Mouse (Mus musculus) cerebellum, adult 8-10 months (tissue): ENCODE results near the gene Zfp566.
"Not testable (repeated sequence)": the region's sequence is repeated elsewhere in the genome, so short reads cannot be mapped to it uniquely, and the experiment has no call there.

Source experiments
- DNase-seq: peaks from one replicate; pipeline ENCODE4 v3.0.0; 2022

Zfp566 gene

DNA sequence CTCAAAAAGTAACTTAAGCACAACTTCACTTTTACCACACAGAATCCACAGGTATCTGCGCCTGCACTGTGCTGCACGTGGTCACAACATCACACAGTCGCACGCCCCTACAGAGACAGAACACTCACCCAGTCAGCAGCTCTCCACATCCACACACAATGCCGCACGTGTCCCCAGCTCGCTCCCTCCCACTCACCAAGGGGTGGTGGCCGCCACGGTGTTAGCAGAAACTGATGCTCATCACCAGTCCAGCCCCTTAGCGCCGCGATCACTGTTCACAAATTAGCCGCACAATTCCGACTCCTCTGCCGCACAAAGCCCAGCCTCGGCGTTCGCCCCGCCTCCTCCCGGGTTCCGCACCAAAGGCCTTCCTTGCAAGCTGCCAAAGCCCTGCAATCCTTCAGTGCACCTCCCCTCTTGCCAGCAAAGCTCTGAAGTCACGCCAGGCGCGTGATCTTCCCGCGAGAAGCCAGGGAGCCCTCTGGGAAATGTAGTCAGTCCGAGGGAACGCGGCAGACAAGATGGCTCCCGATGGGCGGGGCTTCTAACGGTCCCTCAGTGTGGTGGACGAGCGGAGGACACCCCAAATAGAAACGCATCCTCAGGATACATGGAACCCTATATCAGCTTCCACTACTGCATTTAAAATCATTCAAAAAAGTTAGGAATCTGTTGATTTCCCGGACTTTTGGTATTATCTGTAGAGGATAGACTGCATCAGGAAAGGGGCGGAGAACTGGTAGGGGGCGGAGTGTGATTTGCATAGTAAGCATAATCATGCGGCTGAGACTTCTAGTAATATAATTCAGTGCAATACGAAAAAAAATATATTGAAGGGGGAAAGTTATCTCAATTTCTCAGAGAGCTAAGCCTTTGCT is at the start of gene Zfp566, which contains the start of gene Gm26920:
Gene Zfp566, minus strand, starts transcription at position 436 of the 878 bp plus-strand sequence.
Gene Gm26920, minus strand, starts transcription at position 319 of the 878 bp plus-strand sequence.
- peak; percentile 96 for DNase-seq

- no peak for DNase-seq
These were observed 46.5 kb upstream of the Zfp566 start for GRCm38 (mm10) chr7:30136826-30137225.

- no peak for DNase-seq
These were observed 42.1 kb upstream of the Zfp566 start for GRCm38 (mm10) chr7:30132396-30132795.

- no peak for DNase-seq
These were observed 39.6 kb upstream of the Zfp566 start for GRCm38 (mm10) chr7:30129900-30130299.

GRCm38 (mm10) chr7:30122188-30122530 is 31.8 kb upstream of the Zfp566 start:
- no peak for DNase-seq

GRCm38 (mm10) chr7:30121308-30122187 is 31.2 kb upstream of the Zfp566 start, which contains the start of gene Zfp382:
TSS of gene Zfp382 (plus strand) at chr7:30121942.
- DNase-seq, result peak; percentile 90

DNA sequence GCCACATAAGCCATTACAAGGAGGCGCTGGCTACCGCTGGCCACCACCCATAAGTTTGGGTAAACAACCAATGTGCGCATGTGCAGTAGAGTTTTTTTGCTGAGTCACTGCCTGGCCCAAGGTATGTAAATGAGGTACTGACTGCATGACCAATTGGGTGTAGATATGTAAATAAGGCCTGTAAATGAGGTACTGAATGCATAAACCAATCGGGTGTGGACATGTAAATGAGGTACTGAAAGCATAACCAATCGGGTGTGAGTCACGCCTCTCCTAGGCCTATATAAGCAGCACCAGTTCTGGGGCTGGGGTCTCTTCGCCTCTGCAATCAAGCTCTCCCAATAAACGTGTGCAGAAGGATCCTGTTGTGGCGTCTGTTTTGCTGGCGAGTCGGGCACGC is 27.6 kb upstream of the Zfp566 start:
- DNase-seq, result not testable (repeated sequence)

- DNase-seq, result no peak
These were observed 25.7 kb upstream of the Zfp566 start for GRCm38 (mm10) chr7:30116076-30116475.

DNA sequence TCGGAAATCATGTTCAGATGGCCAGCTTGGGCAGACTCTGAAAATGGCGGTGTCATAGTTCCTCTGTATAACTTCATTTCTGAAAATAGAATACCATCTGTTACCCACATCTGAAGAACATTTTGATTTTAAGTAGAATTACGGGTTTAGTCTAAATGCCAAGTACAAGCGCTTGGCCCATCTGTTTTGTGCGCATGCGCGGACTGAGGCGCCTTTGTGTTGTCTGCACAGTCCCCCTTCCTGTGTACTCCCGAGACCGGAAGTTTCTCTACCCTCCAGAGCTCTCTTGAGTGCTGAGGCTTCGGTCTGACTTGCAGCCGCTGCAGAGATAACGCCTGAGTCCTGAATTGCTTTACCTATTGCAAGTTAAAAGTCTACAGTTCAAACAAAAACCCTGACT is 9.0 kb upstream of the Zfp566 start:
- DNase-seq, result peak; percentile 68

- no peak for DNase-seq
These were observed 5.3 kb upstream of the Zfp566 start for GRCm38 (mm10) chr7:30095551-30096125.

DNA sequence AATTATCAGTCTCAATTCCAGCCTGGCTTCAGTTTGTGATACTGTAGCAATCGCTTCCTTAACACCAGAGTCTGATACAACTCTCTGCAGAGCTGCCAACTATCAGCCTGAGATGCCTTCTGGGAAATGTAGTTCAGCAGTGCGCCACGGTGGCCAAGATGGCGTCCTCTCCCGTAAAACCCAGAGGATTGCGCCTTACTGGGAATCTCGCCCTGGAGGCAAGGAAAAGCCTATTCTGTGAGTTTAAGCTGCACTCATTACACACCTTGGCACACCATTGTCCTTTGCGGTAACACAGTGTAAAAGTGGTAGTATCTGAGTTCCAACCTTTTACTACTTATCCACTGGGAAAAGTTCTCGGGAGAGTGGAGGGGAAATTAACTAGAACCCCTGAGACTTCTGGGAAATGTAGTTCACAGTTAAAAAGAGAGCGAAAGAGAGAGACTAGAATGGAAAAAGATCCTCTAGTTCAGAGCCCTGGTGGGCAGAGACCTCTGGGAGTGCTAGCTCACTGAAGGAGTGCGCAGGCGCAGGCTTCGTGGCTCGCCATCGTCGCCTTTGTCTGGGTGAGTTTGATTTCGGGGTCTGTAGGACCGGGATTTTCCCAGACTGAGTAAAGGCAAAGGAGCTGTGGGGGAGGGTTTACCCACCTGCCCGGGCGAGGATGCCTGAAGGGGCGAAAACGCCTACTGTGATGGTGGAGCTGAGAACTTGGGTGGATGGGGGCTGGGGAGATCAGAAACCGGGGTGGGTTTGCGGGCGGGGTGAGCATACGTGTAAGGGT is 4.5 kb upstream of the Zfp566 start, which contains the start of gene Zfp260:
Gene Zfp260, plus strand, starts transcription at position 132 of the 784 bp plus-strand sequence.
- DNase-seq, result peak; percentile 85

GRCm38 (mm10) chr7:30093918-30094415 is 3.6 kb upstream of the Zfp566 start:
- DNase-seq, result no peak

GRCm38 (mm10) chr7:30092666-30093065 is 2.3 kb upstream of the Zfp566 start:
- no peak for DNase-seq

GRCm38 (mm10) chr7:30090970-30091585 is 751 bp upstream of the Zfp566 start:
- DNase-seq, result no peak

DNA sequence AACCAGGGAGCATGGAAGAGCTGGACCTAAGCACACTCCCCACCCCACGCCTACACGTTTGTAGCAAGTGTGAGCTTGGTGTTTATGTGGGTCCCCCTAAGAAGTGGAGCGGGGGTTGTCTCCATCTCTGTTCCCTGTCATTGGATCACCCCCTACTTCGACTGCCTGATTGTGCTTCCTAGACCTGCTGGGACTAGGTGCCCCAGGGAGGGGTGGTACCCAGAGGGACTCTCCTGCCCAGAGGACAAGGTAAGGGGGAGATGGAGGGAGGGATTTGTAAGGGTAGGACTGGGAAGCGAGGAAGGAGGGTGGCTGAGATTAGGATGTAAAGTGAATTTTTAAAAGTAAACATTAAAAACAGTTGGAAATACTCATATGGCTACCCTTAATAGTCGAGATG is 922 bp downstream of the Zfp566 start:
- peak; percentile 25 for DNase-seq

- DNase-seq, result no peak
These were observed 3.8 kb downstream of the Zfp566 start for GRCm38 (mm10) chr7:30086524-30086923.

- DNase-seq, result peak; percentile 82
These were observed 17.9 kb downstream of the Zfp566 start, which contains the start of gene Zfp82 for GRCm38 (mm10) chr7:30072146-30073028. TSS of gene Zfp82 (minus strand) at chr7:30072900.

DNA sequence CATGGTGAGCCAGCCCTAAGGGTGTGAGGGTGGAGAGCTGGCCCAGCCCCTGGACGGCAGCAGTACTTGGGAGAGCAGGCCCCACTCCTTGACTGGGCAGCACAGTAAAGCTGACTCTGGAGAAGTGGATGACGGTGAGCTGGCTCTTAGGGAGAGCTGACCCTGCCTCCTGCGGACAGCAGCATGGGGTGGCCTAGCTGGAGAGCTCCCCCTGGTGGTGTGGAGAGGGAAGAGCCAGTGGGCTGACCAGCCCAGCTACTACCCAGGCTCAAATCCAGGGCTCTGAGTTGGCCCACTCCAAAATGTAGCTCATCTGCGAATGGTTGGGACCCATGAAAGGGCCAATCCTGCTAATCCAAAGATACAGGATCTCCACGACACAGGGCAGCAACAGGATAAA is 25.7 kb downstream of the Zfp566 start:
- no peak for DNase-seq

DNA sequence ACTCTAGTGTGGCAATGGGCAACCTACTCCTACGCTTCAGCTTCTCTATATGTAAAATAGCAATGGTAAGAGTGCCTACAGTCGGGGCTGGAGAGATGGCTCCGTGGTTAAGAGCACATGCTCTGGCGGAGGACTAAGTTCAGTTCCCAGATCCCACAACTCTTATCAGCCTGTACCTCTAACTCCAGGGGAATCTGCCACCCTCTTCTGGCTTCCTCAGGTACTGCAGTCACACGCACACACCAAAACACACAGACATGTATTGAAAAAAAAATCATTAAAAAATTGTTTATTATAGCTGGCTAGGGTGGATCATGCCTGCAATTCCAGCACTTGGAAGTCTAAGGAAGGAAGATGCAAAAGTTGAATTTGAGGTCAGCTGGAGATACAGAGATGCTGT is 27.8 kb downstream of the Zfp566 start:
- DNase-seq, result no peak

GRCm38 (mm10) chr7:30060341-30060740 is 30.0 kb downstream of the Zfp566 start:
- DNase-seq, result no peak
